Mouse (Mus musculus): ENCODE measurements around the gene Mterf1b.
"Not testable (repeated sequence)": the region's sequence is repeated elsewhere in the genome, so short reads cannot be mapped to it uniquely, and the experiment has no call there.

- not testable (repeated sequence) for TF ChIP-seq EP300, CTCF (IDR thresholded peaks at IDR 0.05; ENCODE audit: low read depth)
Measured at GRCm38 (mm10) chr5:4176421-4176820, 15.7 kb upstream of the Mterf1b start.
